Mouse (Mus musculus): ENCODE measurements at regions not wholly inside any gene's neighbourhood (a gene's known extent, or its start where the extent isn't known, plus 50 kb on each side); places are given as distances from the start of the nearest gene placed in this dataset.

DNA sequence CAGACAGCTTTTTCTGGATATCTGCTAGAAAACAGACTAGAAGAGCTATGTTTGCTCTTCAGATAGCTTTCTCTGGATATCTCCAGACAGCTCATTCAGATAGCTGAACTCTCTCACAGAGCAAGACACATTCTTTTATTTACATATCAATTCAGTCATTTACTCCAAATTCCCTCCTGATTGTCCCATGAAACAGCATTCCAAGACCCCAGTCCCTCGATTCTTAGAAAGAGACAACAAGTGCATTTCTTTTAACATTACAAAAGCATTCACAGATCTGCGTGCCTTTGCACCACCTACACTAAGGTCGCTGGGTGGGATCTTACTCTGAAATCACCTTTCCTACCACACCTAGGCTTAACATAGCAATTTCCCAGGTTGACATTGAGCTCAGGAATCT lies 1039.5 kb upstream of the Ddx18 start:
- Histone ChIP-seq H3K27ac (no peak overlapping the region), H3K27me3 (replicated peaks) (no peaks in the 10 kb centered on the region), H3K4me2 (no peak overlapping the region), H3K36me3 (no peaks in the 10 kb centered on the region), H3K4me1 (no peaks in the 10 kb centered on the region), H3K4me3 (replicated peaks) (no peak overlapping the region), H3K9ac (no peak overlapping the region), H3K9me3 (no peaks in the 10 kb centered on the region)
- ATAC-seq (ENCODE audit: insufficient read depth, low FRiP score, low read depth), result no peak
- WGBS, result 62% methylated on average over 3 of the region's 3 CpGs

DNA sequence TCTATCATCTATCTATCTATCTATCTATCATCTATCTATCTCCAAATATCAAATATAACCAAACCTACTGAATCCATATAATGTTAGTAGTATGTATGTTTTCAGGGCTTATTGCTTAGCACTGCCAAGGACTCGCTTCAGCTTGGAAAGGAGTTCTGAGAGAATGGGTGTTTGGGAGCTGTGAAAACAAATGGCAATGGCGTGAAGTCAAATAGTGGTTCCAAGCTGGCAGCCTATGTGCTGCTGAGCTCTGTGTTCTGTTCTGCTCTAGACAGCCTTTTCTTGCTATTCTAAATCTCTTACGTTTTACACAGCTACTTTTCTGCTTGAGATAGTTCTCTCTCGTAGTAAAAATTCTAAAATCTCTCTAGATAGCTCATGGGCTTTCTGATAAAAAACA lies 1008.2 kb upstream of the Ddx18 start:
- H3K27me3 ChIP-seq (replicated peaks), result no peaks in the 10 kb centered on the region
- no peak overlapping the region for H3K9ac ChIP-seq
- H3K4me3 ChIP-seq (replicated peaks), result no peak overlapping the region
- no peak overlapping the region for H3K27ac ChIP-seq
- ATAC-seq (ENCODE audit: insufficient read depth, low FRiP score, low read depth), result no peak
- WGBS, result 64% methylated on average over 4 of the region's 4 CpGs
- H3K4me2 ChIP-seq, result no peak overlapping the region
- no peaks in the 10 kb centered on the region for H3K36me3 ChIP-seq
- H3K4me1 ChIP-seq, result no peaks in the 10 kb centered on the region
- H3K9me3 ChIP-seq, result no peaks in the 10 kb centered on the region

DNA sequence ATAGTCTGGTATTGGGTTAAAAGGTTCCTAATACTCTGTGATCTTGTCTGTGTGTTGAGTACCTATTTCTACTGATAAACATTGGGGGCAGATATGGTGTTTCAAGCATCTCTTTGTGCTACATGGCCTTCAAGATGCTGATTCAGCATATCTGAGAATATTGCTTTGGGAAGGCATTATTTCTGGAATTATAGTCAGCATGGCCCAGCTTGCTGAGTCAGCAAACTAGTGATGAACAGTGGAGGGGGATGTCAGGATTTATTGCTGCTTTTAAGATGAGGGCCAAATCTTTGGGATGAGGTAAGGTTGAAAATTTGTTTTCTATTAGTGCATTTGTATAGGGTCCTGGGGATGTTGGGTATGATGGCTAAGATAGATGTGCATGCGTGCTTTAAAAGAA lies 983.8 kb upstream of the Ddx18 start:
- no peaks in the 10 kb centered on the region for H3K36me3 ChIP-seq
- H3K9me3 ChIP-seq, result no peaks in the 10 kb centered on the region
- no peak overlapping the region for H3K9ac ChIP-seq
- H3K4me2 ChIP-seq, result no peak overlapping the region
- H3K27ac ChIP-seq, result no peak overlapping the region
- no peaks in the 10 kb centered on the region for H3K27me3 ChIP-seq (replicated peaks)
- H3K4me3 ChIP-seq (replicated peaks), result no peak overlapping the region
- H3K4me1 ChIP-seq, result no peaks in the 10 kb centered on the region
- ATAC-seq (ENCODE audit: insufficient read depth, low FRiP score, low read depth), result no peak
- 91% methylated on average over 1 of the region's 1 CpGs for WGBS

GRCm38 (mm10) chr1:122509580-122509979 lies 941.8 kb upstream of the Ddx18 start:
- H3K9ac ChIP-seq, result no peak overlapping the region
- H3K4me2 ChIP-seq, result no peak overlapping the region
- H3K9me3 ChIP-seq, result no peaks in the 10 kb centered on the region
- no peaks in the 10 kb centered on the region for H3K4me1 ChIP-seq
- 45% methylated on average over 2 of the region's 2 CpGs for WGBS
- ATAC-seq (ENCODE audit: insufficient read depth, low FRiP score, low read depth), result no peak
- no peaks in the 10 kb centered on the region for H3K36me3 ChIP-seq
- H3K27ac ChIP-seq, result no peak overlapping the region
- no peak overlapping the region for H3K4me3 ChIP-seq (replicated peaks)
- no peaks in the 10 kb centered on the region for H3K27me3 ChIP-seq (replicated peaks)

GRCm38 (mm10) chr1:122501707-122502106 lies 933.9 kb upstream of the Ddx18 start:
- Histone ChIP-seq H3K9me3 (no peaks in the 10 kb centered on the region), H3K27ac (no peak overlapping the region), H3K4me2 (no peak overlapping the region), H3K27me3 (replicated peaks) (no peaks in the 10 kb centered on the region), H3K4me1 (no peaks in the 10 kb centered on the region), H3K36me3 (no peaks in the 10 kb centered on the region), H3K9ac (no peak overlapping the region), H3K4me3 (replicated peaks) (no peak overlapping the region)
- 40% methylated on average over 4 of the region's 4 CpGs for WGBS
- no peak for ATAC-seq (ENCODE audit: insufficient read depth, low FRiP score, low read depth)

DNA sequence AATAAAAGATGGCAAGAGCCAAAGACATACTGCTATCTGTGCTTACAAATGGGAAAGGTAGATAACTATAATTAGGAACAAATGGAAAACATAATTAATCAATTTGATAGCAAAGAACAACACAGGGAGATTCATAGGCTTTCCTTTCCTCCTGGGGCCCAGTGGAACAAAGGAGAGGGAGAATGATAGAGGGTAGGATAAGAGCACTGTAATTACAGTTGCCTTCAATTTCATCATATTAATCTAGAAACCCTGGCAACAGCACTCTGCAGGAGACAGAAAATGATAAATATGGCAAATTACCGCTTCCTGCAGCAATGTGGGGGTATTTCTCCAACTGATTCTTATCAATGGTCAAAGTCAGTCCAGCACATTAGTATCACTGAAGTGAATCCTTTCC lies 910.2 kb upstream of the Ddx18 start:
- no peaks in the 10 kb centered on the region for H3K9me3 ChIP-seq
- H3K4me1 ChIP-seq, result no peaks in the 10 kb centered on the region
- H3K27ac ChIP-seq, result no peak overlapping the region
- no peak overlapping the region for H3K4me2 ChIP-seq
- no peak for ATAC-seq (ENCODE audit: insufficient read depth, low FRiP score, low read depth)
- WGBS, result 28% methylated on average over 1 of the region's 1 CpGs
- no peak overlapping the region for H3K9ac ChIP-seq
- no peaks in the 10 kb centered on the region for H3K27me3 ChIP-seq (replicated peaks)
- no peak overlapping the region for H3K4me3 ChIP-seq (replicated peaks)
- H3K36me3 ChIP-seq, result no peaks in the 10 kb centered on the region

- no peak for ATAC-seq (ENCODE audit: insufficient read depth, low FRiP score, low read depth)
- Histone ChIP-seq H3K4me3 (replicated peaks) (no peak overlapping the region), H3K9me3 (no peaks in the 10 kb centered on the region), H3K9ac (no peak overlapping the region), H3K36me3 (no peaks in the 10 kb centered on the region), H3K27ac (no peak overlapping the region), H3K4me1 (no peaks in the 10 kb centered on the region), H3K4me2 (no peak overlapping the region), H3K27me3 (replicated peaks) (no peaks in the 10 kb centered on the region)
- WGBS, result 73% methylated on average over 3 of the region's 3 CpGs
These were observed 896.1 kb upstream of the Ddx18 start for GRCm38 (mm10) chr1:122463931-122464330.

DNA sequence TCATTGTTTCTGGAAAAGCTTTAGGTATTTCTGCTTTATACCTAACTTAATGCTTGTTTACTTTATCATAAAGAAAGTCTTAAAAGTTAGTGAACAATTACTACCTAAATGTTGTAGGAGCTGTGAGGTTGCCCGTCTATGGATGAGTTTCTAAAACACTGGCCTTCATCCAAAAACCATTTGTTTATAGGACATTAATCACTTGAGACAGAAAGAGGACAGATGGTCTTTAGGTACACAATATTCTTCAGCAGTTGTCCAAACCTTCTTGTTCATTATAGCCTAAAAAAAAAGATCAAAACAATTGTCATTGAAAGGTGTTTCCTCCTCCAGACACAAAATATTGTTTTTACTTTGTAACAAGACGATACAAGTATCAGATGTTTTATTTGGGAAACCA lies 891.3 kb upstream of the Ddx18 start:
- 33% methylated on average over 2 of the region's 2 CpGs for WGBS

GRCm38 (mm10) chr1:122454881-122455280 lies 887.1 kb upstream of the Ddx18 start:
- H3K4me3 ChIP-seq (replicated peaks), result no peak overlapping the region
- H3K36me3 ChIP-seq, result no peaks in the 10 kb centered on the region
- no peaks in the 10 kb centered on the region for H3K9me3 ChIP-seq
- H3K9ac ChIP-seq, result no peak overlapping the region
- H3K4me2 ChIP-seq, result no peak overlapping the region
- no peak overlapping the region for H3K27ac ChIP-seq
- ATAC-seq (ENCODE audit: insufficient read depth, low FRiP score, low read depth), result no peak
- 64% methylated on average over 4 of the region's 4 CpGs for WGBS
- no peaks in the 10 kb centered on the region for H3K27me3 ChIP-seq (replicated peaks)
- no peaks in the 10 kb centered on the region for H3K4me1 ChIP-seq

More for the DNA sequence above, 891.3 kb upstream of the Ddx18 start:
- Histone ChIP-seq H3K36me3 (no peaks in the 10 kb centered on the region), H3K9me3 (no peaks in the 10 kb centered on the region), H3K27ac (no peak overlapping the region), H3K4me2 (no peak overlapping the region), H3K4me1 (no peaks in the 10 kb centered on the region), H3K27me3 (replicated peaks) (no peaks in the 10 kb centered on the region), H3K4me3 (replicated peaks) (no peak overlapping the region), H3K9ac (no peak overlapping the region)
- ATAC-seq (ENCODE audit: insufficient read depth, low FRiP score, low read depth), result no peak

DNA sequence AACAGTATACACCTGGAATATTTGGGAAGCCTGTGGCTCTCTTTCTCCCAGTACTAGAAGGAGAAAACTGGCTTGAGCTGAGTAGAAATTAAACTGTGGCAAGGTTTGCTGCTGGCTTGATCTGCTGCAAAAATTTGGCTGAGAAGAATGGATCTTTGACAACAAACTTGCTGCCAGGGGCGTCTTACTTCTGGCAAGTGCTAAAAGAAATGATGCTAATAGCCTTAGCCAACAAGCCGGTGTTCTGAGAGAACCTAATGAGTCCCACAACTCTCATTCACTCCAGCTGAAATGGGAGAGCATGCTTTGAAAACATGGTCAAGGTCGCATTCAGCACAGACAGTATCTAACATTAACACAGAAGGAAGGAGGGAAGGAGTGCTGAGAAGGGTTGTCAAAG lies 885.8 kb upstream of the Ddx18 start:
- H3K36me3 ChIP-seq, result no peaks in the 10 kb centered on the region
- no peaks in the 10 kb centered on the region for H3K27me3 ChIP-seq (replicated peaks)
- ATAC-seq (ENCODE audit: insufficient read depth, low FRiP score, low read depth), result no peak
- H3K4me1 ChIP-seq, result no peaks in the 10 kb centered on the region
- 71% methylated on average over 3 of the region's 3 CpGs for WGBS
- no peak overlapping the region for H3K4me3 ChIP-seq (replicated peaks)
- H3K9me3 ChIP-seq, result no peaks in the 10 kb centered on the region
- no peak overlapping the region for H3K4me2 ChIP-seq
- H3K27ac ChIP-seq, result no peak overlapping the region
- no peak overlapping the region for H3K9ac ChIP-seq

- Histone ChIP-seq H3K4me2 (no peak overlapping the region), H3K27ac (no peak overlapping the region), H3K9me3 (no peaks in the 10 kb centered on the region), H3K4me3 (replicated peaks) (no peak overlapping the region), H3K27me3 (replicated peaks) (no peaks in the 10 kb centered on the region), H3K4me1 (no peaks in the 10 kb centered on the region), H3K36me3 (no peaks in the 10 kb centered on the region), H3K9ac (no peak overlapping the region)
- ATAC-seq (ENCODE audit: insufficient read depth, low FRiP score, low read depth), result no peak
- 71% methylated on average over 3 of the region's 3 CpGs for WGBS
These were observed 871.6 kb upstream of the Ddx18 start for GRCm38 (mm10) chr1:122439358-122439757.

- Histone ChIP-seq H3K36me3 (no peaks in the 10 kb centered on the region), H3K9me3 (no peaks in the 10 kb centered on the region), H3K4me1 (no peaks in the 10 kb centered on the region), H3K4me3 (replicated peaks) (no peak overlapping the region), H3K4me2 (no peak overlapping the region), H3K27me3 (replicated peaks) (no peaks in the 10 kb centered on the region), H3K27ac (no peak overlapping the region), H3K9ac (no peak overlapping the region)
- no peak for ATAC-seq (ENCODE audit: insufficient read depth, low FRiP score, low read depth)
- WGBS, result 66% methylated on average over 2 of the region's 2 CpGs
These were observed 855.7 kb upstream of the Ddx18 start for GRCm38 (mm10) chr1:122423503-122423902.

GRCm38 (mm10) chr1:122396342-122396741 lies 828.6 kb upstream of the Ddx18 start:
- Histone ChIP-seq H3K9me3 (no peaks in the 10 kb centered on the region), H3K27ac (no peak overlapping the region), H3K4me2 (no peak overlapping the region), H3K4me1 (no peaks in the 10 kb centered on the region), H3K9ac (no peak overlapping the region), H3K27me3 (replicated peaks) (no peaks in the 10 kb centered on the region), H3K4me3 (replicated peaks) (no peak overlapping the region), H3K36me3 (no peaks in the 10 kb centered on the region)
- WGBS, result 92% methylated on average over 2 of the region's 2 CpGs
- ATAC-seq (ENCODE audit: insufficient read depth, low FRiP score, low read depth), result no peak
